Mouse (Mus musculus) embryonic facial prominence, embryonic 14.5 days (tissue): ENCODE data around the gene Ppm1m. TPM values are rescaled to one million over a fixed set of nuclear protein-coding genes. Genes with fewer than 3 reads are reported as not detected.

Source experiments
- ATAC-seq: fragments of 200-750 bp; cut with Nextera tagmentation; 2 replicates; pipeline ENCODE4 v1.8.0; 2017; ENCODE audit warnings: low read depth, moderate number of reproducible peaks, moderate TSS enrichment
- DNase-seq: peaks from one replicate; pipeline ENCODE4 v3.0.0-alpha.2; 2015; ENCODE audit warnings: low spot score
- H3K27ac ChIP-seq: fragments of 300-500 bp; sonication (generic); replicated peaks from 2 replicates; pipeline ENCODE4 v1.5.1; 2014; ENCODE audit warnings: low read depth, mild to moderate bottlenecking, low read length, moderate library complexity
- H3K27me3 ChIP-seq: fragments of 300-500 bp; sonication (generic); replicated peaks from 2 replicates; pipeline ENCODE4 v1.6.1; 2014; ENCODE audit warnings: low read length; ENCODE audit not compliant: control insufficient read depth, insufficient read depth
- H3K36me3 ChIP-seq: fragments of 300-500 bp; sonication (generic); 2 replicates; pipeline ENCODE4 v1.6.1; 2014; ENCODE audit warnings: low read length, mixed read lengths; ENCODE audit not compliant: control insufficient read depth, insufficient read depth
- H3K4me1 ChIP-seq: fragments of 300-500 bp; sonication (generic); 2 replicates; pipeline ENCODE4 v1.6.1; 2014; ENCODE audit warnings: antibody characterized with exemption, low read length; ENCODE audit not compliant: control insufficient read depth, insufficient read depth
- H3K4me2 ChIP-seq: fragments of 300-500 bp; sonication (generic); 2 replicates; pipeline ENCODE4 v1.6.1; 2014; ENCODE audit warnings: low read depth, mild to moderate bottlenecking, low read length, moderate library complexity, mixed read lengths
- H3K4me3 ChIP-seq: fragments of 300-500 bp; sonication (generic); 2 replicates; pipeline ENCODE4 v1.5.1; 2014; ENCODE audit warnings: low read depth, mild to moderate bottlenecking, low read length
- H3K9ac ChIP-seq: fragments of 300-500 bp; sonication (generic); 2 replicates; pipeline ENCODE4 v1.6.1; 2014; ENCODE audit warnings: low read depth, mild to moderate bottlenecking, low read length, moderate library complexity, mixed read lengths
- H3K9me3 ChIP-seq: fragments of 300-500 bp; sonication (generic); 2 replicates; pipeline ENCODE4 v1.6.1; 2016; ENCODE audit warnings: low read length; ENCODE audit not compliant: control insufficient read depth
- WGBS: fragments of 180-500 bp; shearing (Covaris S2); extraction: QIAGEN DNeasy Blood & Tissue Kit; methylation state at CpG from one replicate; pipeline ENCODE4 v1.1.7; 2014; 5-methylcytosine and 5-hydroxymethylcytosine counted together
- polyA plus RNA-seq: library from polyadenylated mRNA; unstranded; fragments of >200 nt; fragmentation: Nextera tagmentation; extraction: Ambion mirVana; gene quantifications from 2 replicates; pipeline ENCODE4 v1.2.1, GENCODE M21; 2014

The Ppm1m gene
- polyA plus RNA-seq, 1 experiment from 2014 or later, result 41.3 TPM

DNA sequence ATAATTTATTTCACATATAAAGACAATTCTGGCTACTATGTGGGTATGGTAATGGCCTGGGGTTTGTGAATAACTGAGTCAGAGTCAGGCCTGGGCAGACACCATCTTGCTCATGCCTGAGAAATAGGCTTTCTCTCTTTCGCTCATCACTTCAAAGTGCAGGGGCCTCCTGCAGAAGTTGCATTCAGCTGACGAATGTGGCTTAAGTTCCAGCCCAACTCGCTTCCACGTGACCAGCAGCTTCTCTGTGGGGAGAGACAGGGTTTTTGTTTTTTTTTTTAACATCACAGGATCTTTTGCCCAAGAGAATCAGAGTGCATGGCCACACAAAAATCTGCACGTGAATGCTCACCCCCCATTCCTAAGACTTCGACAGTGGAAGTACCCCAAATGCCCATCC, 34.4 kb upstream of the Ppm1m start:
- WGBS, result 77% methylated on average over 6 of the region's 6 CpGs
- no peak overlapping the region for H3K27ac ChIP-seq
- H3K36me3 ChIP-seq, result peaks cover 64% of the 10 kb centered on the region

DNA sequence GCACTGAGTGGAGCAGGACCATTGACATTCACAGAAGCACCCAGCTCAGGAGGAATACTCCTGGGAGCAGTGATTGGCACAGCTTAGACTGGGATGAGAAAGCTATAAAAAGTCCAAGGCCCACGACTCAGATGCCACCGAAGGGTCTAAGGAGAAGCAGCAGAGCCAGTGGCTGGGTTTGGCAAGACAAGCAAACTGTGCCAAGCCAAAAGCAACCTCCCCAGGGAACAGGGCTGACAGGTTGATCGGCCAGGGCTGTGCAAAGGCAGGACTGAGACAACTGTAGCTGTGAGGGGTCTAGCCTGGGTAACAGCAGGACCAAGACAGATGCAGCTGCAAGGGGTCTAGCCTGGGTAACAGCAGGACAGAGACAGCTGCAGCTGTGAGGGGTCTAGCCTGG, 33.4 kb upstream of the Ppm1m start:
- no peak overlapping the region for H3K27ac ChIP-seq
- no peaks in the 10 kb centered on the region for H3K4me1 ChIP-seq
- no peaks in the 10 kb centered on the region for H3K9me3 ChIP-seq
- no peak overlapping the region for H3K4me3 ChIP-seq
- no peak overlapping the region for H3K4me2 ChIP-seq
- no peaks in the 10 kb centered on the region for H3K27me3 ChIP-seq
- ATAC-seq, result no peak
- no peak overlapping the region for H3K9ac ChIP-seq
- no peak for DNase-seq
- peaks cover 54% of the 10 kb centered on the region for H3K36me3 ChIP-seq
- WGBS, result 87% methylated on average over 3 of the region's 3 CpGs

More for the DNA sequence above, 34.4 kb upstream of the Ppm1m start:
- H3K4me3 ChIP-seq, result no peak overlapping the region
- H3K27me3 ChIP-seq, result no peaks in the 10 kb centered on the region
- H3K4me1 ChIP-seq, result no peaks in the 10 kb centered on the region
- H3K4me2 ChIP-seq, result no peak overlapping the region
- ATAC-seq (no peak), DNase-seq (no peak)
- no peak overlapping the region for H3K9ac ChIP-seq
- H3K9me3 ChIP-seq, result no peaks in the 10 kb centered on the region

DNA sequence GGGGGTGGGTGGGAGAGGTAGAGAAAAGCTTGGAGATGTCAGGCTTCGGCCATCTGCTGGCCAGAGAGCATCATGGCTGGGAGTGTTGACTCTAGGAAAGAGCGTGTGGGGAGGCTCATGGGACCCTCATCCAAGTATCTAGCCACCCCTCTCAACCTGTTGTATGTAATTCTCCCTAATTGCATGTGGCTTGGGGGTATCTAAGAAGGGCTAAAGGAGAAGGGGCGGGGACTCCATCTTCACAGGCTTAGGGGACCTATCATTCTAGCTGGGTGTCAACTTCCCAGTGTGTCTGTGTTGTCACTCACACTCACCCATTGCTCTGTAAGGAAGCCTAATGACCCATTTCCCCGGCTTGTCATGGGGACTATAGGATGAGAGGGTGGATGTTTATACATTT, 32.3 kb upstream of the Ppm1m start:
- H3K27ac ChIP-seq, result no peak overlapping the region
- no peak overlapping the region for H3K4me2 ChIP-seq
- peaks cover 43% of the 10 kb centered on the region for H3K36me3 ChIP-seq
- H3K4me1 ChIP-seq, result no peaks in the 10 kb centered on the region
- H3K27me3 ChIP-seq, result no peaks in the 10 kb centered on the region
- H3K9ac ChIP-seq, result no peak overlapping the region
- H3K4me3 ChIP-seq, result no peak overlapping the region
- 76% methylated on average over 4 of the region's 4 CpGs for WGBS
- no peaks in the 10 kb centered on the region for H3K9me3 ChIP-seq
- ATAC-seq (no peak), DNase-seq (no peak)

DNA sequence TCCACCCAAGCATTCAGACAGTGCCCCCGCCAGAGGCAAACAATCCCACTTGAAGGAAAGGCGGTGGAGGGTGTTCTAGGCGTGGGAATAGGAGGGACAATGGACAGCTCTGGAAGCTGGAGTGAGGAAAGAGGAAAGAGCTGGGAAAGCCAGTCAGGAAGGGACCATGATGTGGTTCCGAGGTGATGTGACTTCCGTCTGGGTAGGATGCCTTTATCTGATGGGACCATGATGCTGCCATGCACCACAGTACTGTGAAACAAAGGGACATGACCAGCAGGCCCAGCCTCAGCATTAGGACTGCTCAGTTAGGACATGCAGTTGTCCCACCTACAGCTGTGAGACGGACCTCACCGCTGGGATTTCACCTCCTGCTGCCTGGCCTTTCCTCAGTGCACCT, 31.7 kb upstream of the Ppm1m start:
- Histone ChIP-seq H3K4me2 (no peak overlapping the region), H3K9me3 (no peaks in the 10 kb centered on the region), H3K27ac (no peak overlapping the region), H3K4me1 (0 out of 2 replicates have a peak, but pooled peaks cover 4% of the 10 kb centered on the region), H3K4me3 (no peak overlapping the region), H3K36me3 (peaks cover 37% of the 10 kb centered on the region), H3K27me3 (no peaks in the 10 kb centered on the region; the same call in 1 of the 2 replicates), H3K9ac (no peak overlapping the region)
- DNase-seq, result no peak
- ATAC-seq, result no peak
- WGBS, result 78% methylated on average over 7 of the region's 7 CpGs

DNA sequence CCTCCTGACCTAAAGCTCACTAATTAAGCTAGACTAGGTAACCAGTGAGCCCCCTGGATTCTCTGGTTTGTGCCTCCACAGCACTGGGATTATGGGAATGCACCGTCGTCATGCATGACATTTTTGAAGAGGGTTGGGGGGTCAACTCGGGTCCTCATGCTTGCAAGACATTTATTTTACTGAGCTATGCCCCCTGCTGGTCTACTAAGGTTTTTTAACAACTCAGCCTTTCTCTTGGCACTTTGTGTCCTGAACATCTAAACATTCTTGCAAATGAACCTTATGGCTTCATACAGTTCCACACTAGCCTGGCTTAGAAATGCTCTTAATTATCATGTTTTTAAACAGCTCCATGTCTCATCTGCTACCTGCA, 31.2 kb upstream of the Ppm1m start:
- H3K27me3 ChIP-seq, result peaks cover 4% of the 10 kb centered on the region
- 40% methylated on average over 3 of the region's 3 CpGs for WGBS

DNA sequence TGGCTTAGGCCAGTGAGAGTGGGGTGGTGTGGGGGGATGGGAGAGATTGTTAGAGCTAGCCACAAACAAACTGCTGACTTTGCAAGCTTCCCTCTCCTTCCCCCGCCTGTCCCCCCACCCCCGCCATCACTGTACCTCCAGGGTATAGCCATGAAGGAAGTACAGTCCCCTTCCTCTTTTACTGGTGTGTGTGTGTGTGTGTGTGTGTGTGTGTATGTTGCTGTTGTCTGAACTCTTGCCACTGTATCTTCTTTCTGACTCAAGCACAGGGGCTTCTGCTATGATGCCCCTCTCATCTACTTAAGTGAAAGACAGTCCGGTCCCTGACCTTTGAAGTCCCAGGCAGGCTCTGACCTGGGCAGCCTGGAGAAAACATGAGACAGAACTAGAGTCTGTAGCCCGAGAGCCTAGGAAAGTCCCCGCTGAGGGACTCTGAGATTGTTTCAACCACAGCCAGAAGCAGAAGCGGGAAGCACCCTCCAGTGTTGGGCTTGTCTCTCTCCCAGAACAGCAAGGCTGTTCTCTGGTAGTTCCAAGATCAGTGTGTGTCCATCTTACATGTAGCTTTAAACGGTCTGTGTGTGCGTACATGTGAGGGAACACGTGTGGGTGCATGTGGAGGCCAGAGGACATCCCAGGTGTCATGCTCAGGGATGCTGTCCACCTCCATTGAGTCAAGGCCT, 30.6 kb upstream of the Ppm1m start:
- Histone ChIP-seq H3K4me2 (no peak overlapping the region), H3K4me1 (0 out of 2 replicates have a peak, but pooled peaks cover 9% of the 10 kb centered on the region), H3K27me3 (peaks cover 9% of the 10 kb centered on the region), H3K9me3 (no peaks in the 10 kb centered on the region), H3K36me3 (peaks cover 27% of the 10 kb centered on the region), H3K4me3 (no peak overlapping the region), H3K27ac (no peak overlapping the region), H3K9ac (no peak overlapping the region)
- WGBS, result 63% methylated on average over 9 of the region's 9 CpGs
- ATAC-seq (no peak), DNase-seq (no peak)

More for the DNA sequence above, 31.2 kb upstream of the Ppm1m start:
- Histone ChIP-seq H3K9me3 (no peaks in the 10 kb centered on the region), H3K4me3 (no peak overlapping the region), H3K36me3 (peaks cover 32% of the 10 kb centered on the region), H3K4me2 (no peak overlapping the region), H3K27ac (no peak overlapping the region), H3K4me1 (0 out of 2 replicates have a peak, but pooled peaks cover 9% of the 10 kb centered on the region), H3K9ac (no peak overlapping the region)
- ATAC-seq (no peak), DNase-seq (no peak)

DNA sequence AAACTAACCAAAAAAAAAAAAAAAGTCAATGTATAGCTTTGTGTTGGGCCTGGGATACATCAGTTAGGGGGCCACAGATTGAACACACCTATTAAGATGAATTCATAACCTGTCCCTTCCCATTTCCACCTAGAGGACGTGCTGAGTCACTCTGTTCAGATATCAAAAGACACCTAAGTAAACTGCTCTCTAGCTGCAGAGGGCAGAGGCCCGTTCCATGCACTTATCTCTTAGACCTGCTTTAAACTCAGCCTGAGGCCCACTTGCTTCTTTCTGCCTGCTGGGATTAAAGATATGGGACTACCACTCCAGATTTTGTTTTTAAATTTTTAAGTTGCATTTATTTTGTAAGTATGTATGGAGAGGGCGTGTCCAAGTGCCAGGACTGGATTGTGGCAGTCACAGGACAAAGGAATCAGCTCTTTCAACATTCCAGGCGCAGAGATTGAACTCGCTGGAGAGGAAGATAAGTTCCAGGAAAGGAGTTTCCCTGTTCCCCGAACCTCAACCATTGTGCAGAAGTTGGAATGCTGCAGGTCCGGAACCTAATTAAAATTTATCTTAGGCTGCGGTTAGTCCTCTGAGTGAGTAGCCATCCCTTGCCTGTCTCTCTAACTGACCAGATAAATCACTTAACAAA, 28.4 kb upstream of the Ppm1m start:
- no peak overlapping the region for H3K4me3 ChIP-seq
- H3K36me3 ChIP-seq, result peaks cover 7% of the 10 kb centered on the region
- no peak overlapping the region for H3K4me2 ChIP-seq
- DNase-seq (no peak), ATAC-seq (no peak)
- H3K27me3 ChIP-seq, result peaks cover 10% of the 10 kb centered on the region
- H3K27ac ChIP-seq, result no peak overlapping the region
- 0 out of 2 replicates have a peak, but pooled peaks cover 9% of the 10 kb centered on the region for H3K4me1 ChIP-seq
- WGBS, result 67% methylated on average over 8 of the region's 8 CpGs
- no peaks in the 10 kb centered on the region for H3K9me3 ChIP-seq
- no peak overlapping the region for H3K9ac ChIP-seq

DNA sequence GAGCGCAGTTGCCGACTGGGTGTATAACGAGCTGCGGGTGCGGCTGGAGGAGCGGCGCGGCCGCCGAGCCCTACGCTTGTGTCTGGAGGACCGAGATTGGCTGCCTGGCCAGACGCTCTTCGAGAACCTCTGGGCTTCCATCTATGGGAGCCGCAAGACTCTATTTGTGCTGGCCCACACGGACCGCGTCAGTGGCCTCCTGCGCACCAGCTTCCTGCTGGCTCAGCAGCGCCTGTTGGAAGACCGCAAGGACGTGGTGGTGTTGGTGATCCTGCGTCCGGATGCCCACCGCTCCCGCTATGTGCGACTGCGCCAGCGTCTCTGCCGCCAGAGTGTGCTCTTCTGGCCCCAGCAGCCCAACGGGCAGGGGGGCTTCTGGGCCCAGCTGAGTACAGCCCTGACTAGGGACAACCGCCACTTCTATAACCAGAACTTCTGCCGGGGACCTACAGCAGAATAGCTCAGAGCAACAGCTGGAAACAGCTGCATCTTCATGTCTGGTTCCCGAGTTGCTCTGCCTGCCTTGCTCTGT, 26.7 kb upstream of the Ppm1m start:
- H3K36me3 ChIP-seq, result no peaks in the 10 kb centered on the region
- 6% methylated on average over 29 of the region's 34 CpGs for WGBS
- H3K9ac ChIP-seq, result peak overlapping the region; percentile 45
- H3K9me3 ChIP-seq, result no peaks in the 10 kb centered on the region
- H3K27me3 ChIP-seq, result peaks cover 10% of the 10 kb centered on the region
- ATAC-seq (peak; percentile 67), DNase-seq (peak; percentile 68)
- 0 out of 2 replicates have a peak, but pooled peaks cover 9% of the 10 kb centered on the region for H3K4me1 ChIP-seq
- peak overlapping the region; percentile 39 for H3K4me3 ChIP-seq
- H3K4me2 ChIP-seq, result peak overlapping the region; percentile 73
- no peak overlapping the region for H3K27ac ChIP-seq
